Mouse (Mus musculus) hindbrain, embryonic 11.5 days (tissue): ENCODE results near the gene Clpx. TPM values are rescaled to one million over a fixed set of nuclear protein-coding genes. Genes with fewer than 3 reads are reported as not detected.
"Not testable (repeated sequence)": the region's sequence is repeated elsewhere in the genome, so short reads cannot be mapped to it uniquely, and the experiment has no call there.

Source experiments
- ATAC-seq: fragments of 200-750 bp; cut with Nextera tagmentation; 2 replicates; pipeline ENCODE4 v1.8.0; 2017; ENCODE audit warnings: mild to moderate bottlenecking, moderate TSS enrichment, moderate library complexity; ENCODE audit not compliant: low FRiP score
- DNase-seq: peaks from one replicate; pipeline ENCODE4 v3.0.0-alpha.2; 2015; ENCODE audit warnings: low spot score
- H3K27ac ChIP-seq: fragments of 300-500 bp; sonication (generic); 2 replicates; pipeline ENCODE4 v1.5.1; 2014; ENCODE audit warnings: mild to moderate bottlenecking, low read depth, low read length
- H3K27me3 ChIP-seq: fragments of 300-500 bp; sonication (generic); 2 replicates; pipeline ENCODE4 v1.6.1; 2014; ENCODE audit warnings: mild to moderate bottlenecking, low read length, moderate library complexity, mixed read lengths; ENCODE audit not compliant: control insufficient read depth, insufficient read depth
- H3K36me3 ChIP-seq: fragments of 300-500 bp; sonication (generic); 2 replicates; pipeline ENCODE4 v1.6.1; 2014; ENCODE audit warnings: mild to moderate bottlenecking, low read length, moderate library complexity, mixed read lengths; ENCODE audit not compliant: control insufficient read depth, insufficient read depth
- H3K4me1 ChIP-seq: fragments of 300-500 bp; sonication (generic); replicated peaks from 2 replicates; pipeline ENCODE4 v1.6.1; 2014; ENCODE audit warnings: low read length, mixed read lengths; ENCODE audit not compliant: control insufficient read depth, insufficient read depth
- H3K4me2 ChIP-seq: fragments of 300-500 bp; sonication (generic); replicated peaks from 2 replicates; pipeline ENCODE4 v1.6.1; 2014; ENCODE audit warnings: mild to moderate bottlenecking, low read depth, low read length
- H3K4me3 ChIP-seq: fragments of 300-500 bp; sonication (generic); 2 replicates; pipeline ENCODE4 v1.5.1; 2014; ENCODE audit warnings: low read depth, low read length
- H3K9ac ChIP-seq: fragments of 300-500 bp; sonication (generic); 2 replicates; pipeline ENCODE4 v1.6.1; 2014; ENCODE audit warnings: low read depth, low read length
- H3K9me3 ChIP-seq: fragments of 300-500 bp; sonication (generic); 2 replicates; pipeline ENCODE4 v1.6.1; 2016; ENCODE audit warnings: low read length; ENCODE audit not compliant: control insufficient read depth
- WGBS: fragments of 180-500 bp; shearing (Covaris S2); extraction: QIAGEN DNeasy Blood & Tissue Kit; methylation state at CpG from one replicate; pipeline ENCODE4 v1.1.7; 2014; 5-methylcytosine and 5-hydroxymethylcytosine counted together
- polyA plus RNA-seq: library from polyadenylated mRNA; unstranded; fragments of >200 nt; fragmentation: Nextera tagmentation; extraction: Ambion mirVana; gene quantifications from 2 replicates; pipeline ENCODE4 v1.2.1, GENCODE M21; 2014

The Clpx gene
- polyA plus RNA-seq, 1 experiment from 2014 or later: 47.5 TPM

DNA sequence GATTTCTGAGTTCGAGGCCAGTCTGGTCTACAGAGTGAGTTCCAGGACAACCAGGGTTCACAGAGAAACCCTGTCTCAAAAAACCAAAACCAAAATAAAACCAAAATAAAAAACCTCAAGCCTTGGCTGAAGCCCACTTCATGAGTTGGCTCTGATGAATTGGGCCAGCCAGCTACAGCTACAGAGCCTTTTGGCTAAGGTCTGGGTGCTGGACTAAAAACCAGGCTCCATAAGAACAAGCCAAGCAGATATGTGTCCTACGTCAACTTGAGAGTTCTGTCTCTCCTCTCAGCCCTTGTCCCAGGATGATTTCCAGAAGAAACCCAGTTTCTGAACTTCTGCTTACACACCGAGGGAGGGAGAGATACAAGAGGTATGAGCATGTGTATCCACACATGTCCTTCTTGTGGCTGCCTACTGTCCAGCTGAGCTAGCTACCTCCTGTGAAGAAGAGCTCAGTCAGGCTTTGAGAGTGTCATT is 31.4 kb upstream of the Clpx start:
- Histone ChIP-seq H3K36me3 (no peaks in the 10 kb centered on the region), H3K9ac (no peak overlapping the region), H3K27ac (no peak overlapping the region), H3K4me2 (no peak overlapping the region), H3K27me3 (no peaks in the 10 kb centered on the region), H3K9me3 (no peaks in the 10 kb centered on the region), H3K4me1 (no peaks in the 10 kb centered on the region), H3K4me3 (no peak overlapping the region)
- WGBS: 93% methylated on average over 3 of the region's 3 CpGs
- ATAC-seq: no peak
- DNase-seq: no peak

DNA sequence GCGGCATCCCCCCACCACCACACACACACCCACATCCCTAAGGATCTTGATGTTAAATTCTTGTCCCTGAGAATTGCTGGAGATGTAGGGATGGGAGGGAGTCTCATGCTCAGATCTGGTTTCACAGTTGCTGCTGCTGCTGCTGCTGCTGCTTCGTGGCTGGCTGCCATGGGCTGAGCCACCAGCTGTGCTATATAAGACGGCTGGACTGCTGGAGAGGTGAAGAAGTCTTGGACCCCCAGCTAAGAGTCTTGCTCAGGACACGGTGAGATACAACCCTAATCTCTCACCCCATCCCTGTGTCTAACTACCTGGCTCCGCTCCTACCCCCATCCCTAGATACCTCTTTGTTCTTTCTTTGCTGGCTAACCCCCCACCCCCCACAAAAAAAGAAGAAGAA is 29.1 kb upstream of the Clpx start, which contains the start of gene Cilp:
Gene Cilp (plus strand): TSS at position 222 of the 400 bp plus-strand sequence.
- WGBS: 60% methylated on average over 5 of the region's 5 CpGs
- no peak for ATAC-seq
- DNase-seq: no peak
- no peaks in the 10 kb centered on the region for H3K4me1 ChIP-seq
- no peak within 1 kb of the TSS for H3K4me3 ChIP-seq
- H3K36me3 ChIP-seq: no peaks in the 10 kb centered on the region
- no peaks in the 10 kb centered on the region for H3K9me3 ChIP-seq
- no peak within 1 kb of the TSS for H3K9ac ChIP-seq
- H3K4me2 ChIP-seq: no peak within 1 kb of the TSS
- H3K27ac ChIP-seq: no peak within 1 kb of the TSS
- H3K27me3 ChIP-seq: no peaks in the 10 kb centered on the region

- H3K27ac ChIP-seq: peak overlapping the region; percentile 82
- no peaks in the 10 kb centered on the region for H3K36me3 ChIP-seq
- peak; percentile 57 for DNase-seq
- peak overlapping the region; percentile 37 for H3K9ac ChIP-seq
- no peak overlapping the region for H3K4me2 ChIP-seq
- no peaks in the 10 kb centered on the region for H3K9me3 ChIP-seq
- no peaks in the 10 kb centered on the region for H3K27me3 ChIP-seq
- H3K4me3 ChIP-seq: no peak overlapping the region
- peak; percentile 69 for ATAC-seq
- H3K4me1 ChIP-seq: no peaks in the 10 kb centered on the region
- 44% methylated on average over 7 of the region's 7 CpGs for WGBS
Measured at GRCm38 (mm10) chr9:65267742-65268515, 26.1 kb upstream of the Clpx start.

DNA sequence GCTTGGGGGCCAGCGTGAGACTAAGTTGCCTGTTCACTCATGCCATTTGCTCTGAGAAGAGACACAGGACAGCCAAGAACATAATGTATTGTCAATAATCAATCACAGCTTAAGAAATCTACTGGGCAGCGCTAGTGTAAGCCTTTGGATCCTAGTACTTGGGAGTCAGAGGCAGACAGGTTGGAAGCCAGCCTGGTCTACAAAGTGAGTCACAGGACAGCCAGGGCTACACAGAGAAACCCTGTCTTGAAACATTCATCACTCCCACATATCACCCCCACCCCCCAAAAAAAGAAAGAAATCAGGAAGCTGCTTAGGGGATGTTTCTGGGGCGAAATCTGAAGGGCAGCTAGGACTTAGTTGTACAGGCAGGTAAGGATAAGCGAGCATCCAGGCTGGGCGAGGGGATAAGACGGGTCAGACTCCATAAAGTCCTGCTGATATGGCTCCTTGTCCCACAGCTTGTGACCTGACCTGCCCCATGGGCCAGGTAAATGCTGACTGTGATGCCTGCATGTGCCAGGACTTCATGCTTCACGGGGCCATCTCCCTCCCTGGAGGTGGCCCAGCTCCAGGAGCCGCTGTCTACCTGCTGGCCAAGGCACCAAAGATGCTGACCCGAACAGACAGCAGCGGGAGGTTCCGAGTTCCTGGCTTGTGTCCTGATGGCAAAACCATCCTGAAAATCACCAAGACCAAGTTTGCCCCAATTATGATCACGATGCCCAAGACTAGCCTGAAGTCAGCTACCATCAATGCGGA is 20.8 kb upstream of the Clpx start:
- no peaks in the 10 kb centered on the region for H3K9me3 ChIP-seq
- H3K4me2 ChIP-seq: no peak overlapping the region
- no peaks in the 10 kb centered on the region for H3K27me3 ChIP-seq
- no peak overlapping the region for H3K4me3 ChIP-seq
- 90% methylated on average over 13 of the region's 13 CpGs for WGBS
- ATAC-seq: no peak
- no peak for DNase-seq
- no peak overlapping the region for H3K9ac ChIP-seq
- H3K27ac ChIP-seq: no peak overlapping the region
- H3K36me3 ChIP-seq: no peaks in the 10 kb centered on the region
- H3K4me1 ChIP-seq: no peaks in the 10 kb centered on the region

DNA sequence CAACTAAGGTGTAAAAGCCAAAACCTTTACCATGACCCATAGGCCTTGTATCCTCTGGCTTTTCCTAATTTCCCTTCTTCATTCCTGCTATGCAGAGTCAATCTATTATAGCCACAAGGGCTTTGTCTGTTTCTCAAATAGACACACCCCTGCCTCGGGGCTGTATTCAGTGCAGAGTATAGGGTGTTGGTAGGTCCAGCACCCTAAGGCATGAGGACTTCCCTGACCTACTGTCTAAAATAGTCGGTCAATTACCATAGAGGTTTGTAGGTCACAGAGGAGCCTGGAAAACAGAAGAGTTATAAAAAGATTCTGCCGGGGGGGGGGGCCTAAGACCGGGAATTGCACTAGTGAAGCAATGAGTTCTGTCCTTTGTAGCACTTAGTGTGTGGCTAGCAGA is 20.2 kb upstream of the Clpx start:
- Histone ChIP-seq H3K4me3 (no peak overlapping the region), H3K27me3 (no peaks in the 10 kb centered on the region), H3K4me1 (no peaks in the 10 kb centered on the region), H3K9me3 (no peaks in the 10 kb centered on the region), H3K4me2 (no peak overlapping the region), H3K9ac (no peak overlapping the region), H3K27ac (no peak overlapping the region), H3K36me3 (no peaks in the 10 kb centered on the region)
- ATAC-seq (no peak), DNase-seq (no peak)
- 81% methylated on average over 4 of the region's 4 CpGs for WGBS

DNA sequence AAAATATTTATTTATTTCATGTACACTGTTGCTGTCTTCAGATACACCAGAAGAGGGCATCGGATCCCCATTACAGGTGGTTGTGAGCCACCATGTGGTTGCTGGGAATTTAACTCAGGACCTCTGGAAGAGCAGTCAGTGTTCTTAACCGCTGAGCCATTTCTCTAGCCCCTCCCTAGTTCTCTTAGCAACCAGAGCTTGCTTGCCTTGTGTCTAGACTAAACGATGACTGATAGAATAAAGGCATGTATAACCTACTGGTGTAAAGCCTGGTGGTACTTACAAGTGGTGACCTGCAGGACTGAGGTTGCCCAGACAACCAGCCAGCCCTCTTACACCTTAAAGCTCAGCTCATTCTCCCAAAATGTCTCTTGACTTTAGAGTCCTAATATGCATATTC is 19.2 kb upstream of the Clpx start:
- not testable (repeated sequence) for H3K9me3 ChIP-seq, H3K4me2 ChIP-seq, H3K36me3 ChIP-seq, H3K27ac ChIP-seq, H3K27me3 ChIP-seq, ATAC-seq, H3K4me1 ChIP-seq, H3K4me3 ChIP-seq, DNase-seq, H3K9ac ChIP-seq
- WGBS: 87% methylated on average over 3 of the region's 3 CpGs

DNA sequence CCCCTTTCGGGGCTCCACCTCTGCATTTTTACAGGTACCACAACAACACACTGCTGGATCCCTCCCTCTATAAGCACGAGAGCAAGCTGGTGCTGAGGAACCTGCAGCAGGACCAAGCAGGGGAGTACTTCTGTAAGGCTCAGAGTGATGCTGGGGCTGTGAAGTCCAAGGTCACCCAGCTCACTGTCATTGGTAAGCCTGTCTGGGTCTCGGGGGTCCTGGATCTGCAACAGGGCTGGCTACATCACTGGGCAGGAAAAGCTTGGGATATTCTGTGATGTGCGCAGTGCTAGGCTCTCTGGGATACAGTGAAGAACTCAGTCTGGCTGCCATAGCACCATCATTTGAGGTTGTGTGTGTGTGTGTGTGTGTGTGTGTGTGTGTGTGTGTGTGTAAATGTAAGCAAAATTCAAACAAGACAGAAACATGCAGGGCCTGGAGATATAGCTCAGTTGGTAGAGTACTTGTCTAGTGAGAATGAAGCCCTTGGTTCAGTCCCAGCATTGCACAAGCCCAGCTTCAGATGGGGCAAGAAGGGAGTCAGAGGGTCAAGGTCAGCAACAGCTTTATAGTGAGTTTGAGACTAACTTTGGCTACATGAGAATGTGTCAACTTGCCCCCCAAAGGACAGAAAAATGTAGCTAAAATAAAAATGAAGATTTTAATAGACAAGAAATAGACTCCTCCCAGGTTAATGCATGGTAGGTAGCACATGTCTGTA is 18.1 kb upstream of the Clpx start:
- DNase-seq (no peak), ATAC-seq (no peak)
- Histone ChIP-seq H3K4me3 (no peak overlapping the region), H3K27ac (no peak overlapping the region), H3K9ac (no peak overlapping the region), H3K4me1 (no peaks in the 10 kb centered on the region), H3K4me2 (no peak overlapping the region), H3K9me3 (no peaks in the 10 kb centered on the region), H3K27me3 (no peaks in the 10 kb centered on the region), H3K36me3 (no peaks in the 10 kb centered on the region)
- 75% methylated on average over 4 of the region's 4 CpGs for WGBS

DNA sequence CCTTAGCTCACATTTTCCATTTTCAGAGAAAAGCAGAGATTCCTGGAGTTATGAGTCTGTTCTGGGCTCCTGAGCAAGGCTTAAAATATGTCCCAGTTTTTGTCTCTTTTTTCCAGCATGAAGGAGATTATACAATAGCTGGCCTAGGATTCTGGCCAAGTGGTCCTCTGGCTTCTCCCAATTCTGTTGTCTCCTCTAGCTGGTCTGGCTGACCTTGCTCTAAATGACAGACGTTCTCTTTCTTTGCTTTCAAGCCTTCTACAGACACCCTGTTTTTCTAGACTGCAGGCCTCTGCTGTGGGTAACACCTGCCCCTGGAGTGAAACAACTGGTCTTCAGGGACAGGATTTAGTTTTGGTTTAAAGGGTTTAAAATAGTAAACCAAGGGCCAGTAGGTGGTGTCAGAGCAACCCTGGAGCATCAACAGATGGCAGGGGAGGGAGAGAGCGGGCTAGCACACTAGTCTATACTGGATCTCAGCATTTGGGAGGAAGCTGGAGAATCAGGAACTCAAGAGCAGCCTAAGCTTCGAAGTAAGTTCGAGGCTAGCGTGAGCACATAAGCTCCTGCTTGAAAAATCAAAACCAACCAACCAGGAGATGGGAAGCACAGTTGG is 12.4 kb upstream of the Clpx start:
- 76% methylated on average over 5 of the region's 5 CpGs for WGBS
- DNase-seq: no peak
- H3K9ac ChIP-seq: no peak overlapping the region

More for the DNA sequence above, 12.4 kb upstream of the Clpx start:
- Histone ChIP-seq H3K4me2 (no peak overlapping the region), H3K36me3 (no peaks in the 10 kb centered on the region), H3K4me1 (no peaks in the 10 kb centered on the region), H3K27me3 (no peaks in the 10 kb centered on the region), H3K27ac (no peak overlapping the region), H3K4me3 (no peak overlapping the region), H3K9me3 (no peaks in the 10 kb centered on the region)
- ATAC-seq: no peak
